Mouse (Mus musculus): ENCODE data around the gene Mettl16. TPM values are rescaled to one million over a fixed set of nuclear protein-coding genes. Genes with fewer than 3 reads are reported as not detected.
"Not testable (repeated sequence)": the region's sequence is repeated elsewhere in the genome, so short reads cannot be mapped to it uniquely, and the experiment has no call there.

Gene Mettl16
- total RNA-seq, 1 experiment from 2014 or later: 35.9 TPM

GRCm38 (mm10) chr11:74772386-74772785 is 1.8 kb downstream of the Mettl16 start:
- DNase-seq: no peak

- DNase-seq: no peak
These were observed 22.2 kb downstream of the Mettl16 start for GRCm38 (mm10) chr11:74792874-74793273.

GRCm38 (mm10) chr11:74800658-74801057 is 30.0 kb downstream of the Mettl16 start:
- no peak for DNase-seq

- DNase-seq: no peak
These were observed 33.5 kb downstream of the Mettl16 start for GRCm38 (mm10) chr11:74804081-74804627.

- no peak for DNase-seq
These were observed 36.7 kb downstream of the Mettl16 start for GRCm38 (mm10) chr11:74807246-74807882.

GRCm38 (mm10) chr11:74808251-74808853 is 37.7 kb downstream of the Mettl16 start:
- no peak for DNase-seq

- no peak for DNase-seq
These were observed 39.5 kb downstream of the Mettl16 start for GRCm38 (mm10) chr11:74810134-74810533.

GRCm38 (mm10) chr11:74811027-74811426 is 40.4 kb downstream of the Mettl16 start:
- not testable (repeated sequence) for DNase-seq

GRCm38 (mm10) chr11:74811538-74811937 is 40.9 kb downstream of the Mettl16 start:
- no peak for DNase-seq

- no peak for DNase-seq
These were observed 45.2 kb downstream of the Mettl16 start for GRCm38 (mm10) chr11:74815795-74816194.

- no peak for DNase-seq
These were observed 50.3 kb downstream of the Mettl16 start for GRCm38 (mm10) chr11:74820921-74821320.

- no peak for DNase-seq
These were observed 50.8 kb downstream of the Mettl16 start for GRCm38 (mm10) chr11:74821463-74821862.

- DNase-seq: no peak
These were observed 52.3 kb downstream of the Mettl16 start for GRCm38 (mm10) chr11:74822746-74823440.

GRCm38 (mm10) chr11:74826151-74826550 is 55.5 kb downstream of the Mettl16 start:
- peak; percentile 51 for DNase-seq

- DNase-seq: no peak
These were observed 56.1 kb downstream of the Mettl16 start for GRCm38 (mm10) chr11:74826702-74827101.

GRCm38 (mm10) chr11:74827791-74828403 is 57.3 kb downstream of the Mettl16 start:
- DNase-seq: no peak

- no peak for DNase-seq
These were observed 57.8 kb downstream of the Mettl16 start for GRCm38 (mm10) chr11:74828404-74828931.

GRCm38 (mm10) chr11:74828965-74829550 is 58.4 kb downstream of the Mettl16 start:
- DNase-seq: no peak

GRCm38 (mm10) chr11:74829812-74830211 is 59.2 kb downstream of the Mettl16 start:
- peak; percentile 86 for DNase-seq

GRCm38 (mm10) chr11:74830256-74831161 is 59.9 kb downstream of the Mettl16 start, which contains the start of gene Mnt:
Gene Mnt (plus strand): TSS chr11:74830920.
- peak; percentile 97 for DNase-seq

GRCm38 (mm10) chr11:74831191-74831605 is 60.6 kb downstream of the Mettl16 start:
- DNase-seq: peak; percentile 59
